Mouse (Mus musculus): Measurements from ENCODE around the gene Kcnip4.

Gene Kcnip4

DNA sequence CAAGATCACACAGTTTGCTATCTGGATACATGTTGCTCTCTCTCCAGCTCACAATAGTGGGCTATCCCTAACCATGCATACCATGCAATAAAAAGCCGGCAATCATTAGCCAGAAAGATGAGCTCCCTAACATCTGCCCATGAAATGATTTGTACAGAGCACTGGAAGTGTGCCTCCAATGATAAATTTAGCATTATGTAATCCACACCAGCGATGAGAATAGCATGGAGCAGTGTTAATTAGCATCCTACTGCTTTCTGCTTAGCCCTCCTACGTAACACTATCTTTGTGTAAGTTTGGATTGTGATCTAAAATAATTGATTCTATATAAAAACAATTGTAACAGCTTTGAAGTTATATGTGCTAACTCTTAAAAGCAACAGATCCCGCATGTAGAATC lies 268.7 kb downstream of the Kcnip4 start:
- DNase-seq (ENCODE audit: low spot score in 2 of 2), result no peak

GRCm38 (mm10) chr5:49247081-49247480 lies 277.6 kb downstream of the Kcnip4 start:
- no peak for DNase-seq (ENCODE audit: low spot score in 2 of 2)

GRCm38 (mm10) chr5:49244414-49244813 lies 280.3 kb downstream of the Kcnip4 start:
- no peak for DNase-seq (ENCODE audit: low spot score in 2 of 2)

- DNase-seq (ENCODE audit: low spot score in 2 of 2), result no peak
Measured at GRCm38 (mm10) chr5:49241708-49242107, 283.0 kb downstream of the Kcnip4 start.

DNA sequence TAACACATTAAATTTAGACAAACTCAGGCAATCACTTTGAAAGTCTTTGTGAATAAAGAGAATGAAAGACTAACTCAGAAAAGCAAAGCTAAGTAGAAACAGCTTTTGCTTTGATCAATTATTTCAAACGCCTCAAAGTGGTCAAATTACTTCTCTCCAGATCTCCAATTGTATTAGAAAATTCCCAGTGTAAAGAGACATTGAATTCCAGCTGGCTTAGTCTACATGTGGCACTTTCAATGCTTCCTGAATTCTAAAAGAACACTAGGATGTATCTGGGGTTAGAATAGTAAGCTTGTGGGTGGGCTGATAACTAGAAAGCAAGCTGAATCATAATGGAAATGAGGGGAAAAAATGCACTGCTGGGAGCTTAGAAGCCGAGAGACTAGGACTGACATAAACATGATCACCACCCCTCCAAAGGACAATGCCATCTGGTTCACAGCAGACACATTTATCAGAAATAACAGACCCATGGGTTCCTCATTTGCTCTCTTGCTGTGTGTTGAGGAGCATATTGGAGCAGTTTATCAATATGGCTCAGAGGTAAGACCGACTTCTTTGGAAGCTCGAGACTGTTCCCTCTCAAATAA lies 323.4 kb downstream of the Kcnip4 start:
- no peak for DNase-seq (ENCODE audit: low spot score in 2 of 2)

GRCm38 (mm10) chr5:49188236-49188635 lies 336.5 kb downstream of the Kcnip4 start:
- DNase-seq (ENCODE audit: low spot score in 2 of 2), result peak in 1 of 2 experiments; percentile 11

- no peak for DNase-seq (ENCODE audit: low spot score in 2 of 2)
Measured at GRCm38 (mm10) chr5:49150116-49150811, 374.4 kb downstream of the Kcnip4 start.

- DNase-seq (ENCODE audit: low spot score in 2 of 2), result no peak
Measured at GRCm38 (mm10) chr5:49149684-49150083, 375.0 kb downstream of the Kcnip4 start.

- no peak for DNase-seq (ENCODE audit: low spot score in 2 of 2)
Measured at GRCm38 (mm10) chr5:49095432-49095831, 429.3 kb downstream of the Kcnip4 start.

- peak in 1 of 2 experiments; percentile 5 for DNase-seq (ENCODE audit: low spot score in 2 of 2)
Measured at GRCm38 (mm10) chr5:49094945-49095344, 429.8 kb downstream of the Kcnip4 start.

DNA sequence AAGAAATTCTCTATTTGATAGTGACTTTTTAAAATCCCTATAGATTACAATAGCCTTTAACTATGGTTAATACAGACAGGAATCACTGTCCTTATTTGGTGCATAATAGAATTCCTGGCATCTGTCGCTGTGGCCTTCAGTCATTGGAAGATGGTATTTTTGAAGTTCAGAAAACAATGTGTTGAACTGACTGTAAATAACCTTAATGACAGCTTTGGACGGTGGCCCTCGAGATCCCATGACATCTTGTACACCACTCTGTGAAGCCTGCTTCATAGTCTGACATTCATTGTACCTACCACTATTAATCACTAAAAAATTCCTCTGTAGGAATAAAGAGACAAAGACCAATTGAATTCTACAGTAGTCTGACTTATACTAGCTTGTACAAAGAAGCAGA lies 430.4 kb downstream of the Kcnip4 start:
- DNase-seq (ENCODE audit: low spot score in 2 of 2), result no peak

DNA sequence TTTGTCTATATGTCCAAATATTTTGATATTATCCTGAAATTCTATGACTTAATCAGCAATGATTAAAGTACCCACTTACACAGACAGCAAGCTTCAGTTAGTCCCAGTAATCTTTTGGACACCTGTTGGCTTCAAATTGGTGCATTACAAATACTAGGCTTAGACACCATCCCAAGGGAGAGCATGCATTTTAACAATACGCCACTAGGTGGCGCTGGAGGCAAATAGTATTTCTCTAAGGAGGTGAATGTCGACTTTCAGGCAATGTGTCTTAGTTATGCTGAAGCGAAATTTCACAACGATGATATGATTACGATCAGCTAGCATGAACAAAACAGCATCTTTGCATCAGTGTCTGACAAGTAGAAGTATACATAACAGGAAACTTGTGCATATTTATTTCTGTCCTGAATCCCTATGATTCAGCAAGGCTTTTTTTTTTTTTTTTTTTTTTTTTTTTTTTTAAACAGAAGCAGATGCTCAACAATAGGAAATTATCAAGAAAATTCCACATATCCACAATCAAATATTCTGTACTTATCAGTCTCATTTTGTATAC lies 434.5 kb downstream of the Kcnip4 start:
- DNase-seq (ENCODE audit: low spot score in 2 of 2), result peak; percentile 78 to 89

GRCm38 (mm10) chr5:49065646-49066045 lies 459.1 kb downstream of the Kcnip4 start:
- no peak for DNase-seq (ENCODE audit: low spot score in 2 of 2)

DNA sequence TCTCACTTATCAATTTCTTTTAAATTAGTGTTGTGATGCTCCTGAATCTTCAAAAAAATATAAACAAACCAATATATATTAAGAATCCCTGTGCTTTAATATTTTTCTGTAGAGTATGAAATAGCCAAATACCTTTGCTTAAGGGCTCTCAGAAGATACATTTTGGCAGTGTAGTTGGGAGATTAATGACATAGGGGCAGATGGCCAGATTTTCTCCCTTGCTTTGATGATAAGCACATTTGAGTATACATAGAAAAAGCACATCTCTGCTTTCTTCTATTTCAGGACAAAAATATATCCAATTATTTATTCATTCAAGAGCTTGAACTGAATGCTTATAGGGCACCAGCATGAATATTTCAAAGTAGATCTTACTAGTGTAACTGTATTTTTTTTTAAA lies 465.8 kb downstream of the Kcnip4 start:
- no peak for DNase-seq (ENCODE audit: low spot score in 2 of 2)

DNA sequence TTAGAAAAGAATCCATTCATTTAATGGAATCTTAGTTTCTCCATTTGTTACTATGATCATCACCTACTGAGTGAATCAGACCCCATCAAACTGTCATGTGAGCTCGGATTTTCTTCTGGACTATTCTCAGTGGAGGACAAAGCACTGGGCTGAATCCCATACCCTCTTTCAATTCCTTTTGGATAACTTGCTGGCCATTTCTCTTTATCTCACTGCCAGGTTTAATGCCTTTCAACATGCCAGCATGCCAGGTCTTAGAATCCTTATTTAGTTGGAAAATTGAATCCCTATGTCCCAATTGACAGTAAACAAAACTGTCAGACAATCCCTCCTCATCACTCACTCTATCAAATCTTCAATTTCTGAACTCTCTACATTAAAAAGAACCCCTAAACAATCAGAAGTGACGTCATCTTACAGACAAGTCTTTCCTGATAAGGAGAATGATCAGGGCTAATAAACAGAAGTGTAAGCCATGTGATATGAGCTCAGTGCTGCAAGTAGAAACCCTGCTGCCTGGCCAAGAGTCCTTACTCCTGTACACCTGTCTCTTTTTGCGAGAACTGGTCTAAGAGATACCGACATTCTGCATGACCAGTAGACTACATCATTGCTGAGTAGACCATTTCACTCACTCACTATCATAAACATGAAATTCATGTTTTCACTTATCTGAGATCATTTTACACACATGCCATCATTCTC lies 466.9 kb downstream of the Kcnip4 start:
- DNase-seq (ENCODE audit: low spot score in 2 of 2), result no peak

GRCm38 (mm10) chr5:49047960-49048359 lies 476.7 kb downstream of the Kcnip4 start:
- DNase-seq (ENCODE audit: low spot score in 2 of 2), result no peak

DNA sequence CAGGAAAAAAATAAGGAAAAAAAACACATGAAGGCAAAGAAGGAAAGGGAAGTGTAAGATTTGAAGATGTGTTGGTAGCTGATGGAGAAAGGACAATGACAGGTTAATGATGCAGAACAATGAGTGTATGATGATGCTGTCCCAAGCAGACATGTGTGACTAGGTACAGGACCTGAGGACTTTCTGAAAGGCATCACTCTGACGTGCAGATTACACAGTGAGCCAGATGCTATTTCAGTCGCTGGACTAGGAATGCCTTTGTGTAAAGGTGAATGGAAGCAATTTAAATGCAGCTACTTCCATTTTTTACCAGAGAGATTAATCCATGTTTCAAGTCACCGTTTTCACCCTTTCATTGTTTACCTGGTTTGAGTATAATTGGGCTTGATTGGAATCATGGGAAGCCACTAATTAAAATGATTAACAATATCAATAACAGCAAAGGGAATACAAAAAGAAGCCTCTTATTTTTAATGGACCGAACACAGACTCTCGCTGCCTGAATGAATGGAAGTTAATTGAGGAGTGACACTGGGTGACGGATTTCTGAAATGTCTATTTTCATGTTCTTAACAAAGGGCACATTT lies 483.4 kb downstream of the Kcnip4 start:
- DNase-seq (ENCODE audit: low spot score in 2 of 2), result no peak

DNA sequence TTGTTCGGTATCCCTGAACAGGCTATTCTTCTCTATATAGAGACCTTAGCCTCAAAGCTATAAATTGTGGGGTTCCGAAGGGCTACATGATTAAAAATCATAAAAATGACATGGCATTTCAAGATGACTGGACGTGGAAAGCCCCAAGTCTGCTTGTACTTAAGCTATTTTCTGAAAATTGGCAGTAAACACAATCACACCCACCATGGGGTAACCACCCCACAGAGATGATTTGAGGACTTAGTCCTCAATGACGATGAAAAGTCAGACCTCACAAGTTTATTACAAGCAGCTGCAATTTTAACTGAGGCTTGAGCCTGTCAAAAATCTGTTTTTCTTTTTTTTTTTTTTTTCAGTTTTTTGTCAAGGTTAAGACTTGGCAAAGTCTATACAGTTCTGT lies 527.3 kb downstream of the Kcnip4 start:
- no peak for DNase-seq (ENCODE audit: low spot score in 2 of 2)

- no peak for DNase-seq (ENCODE audit: low spot score in 2 of 2)
Measured at GRCm38 (mm10) chr5:48989145-48989659, 535.5 kb downstream of the Kcnip4 start.

DNA sequence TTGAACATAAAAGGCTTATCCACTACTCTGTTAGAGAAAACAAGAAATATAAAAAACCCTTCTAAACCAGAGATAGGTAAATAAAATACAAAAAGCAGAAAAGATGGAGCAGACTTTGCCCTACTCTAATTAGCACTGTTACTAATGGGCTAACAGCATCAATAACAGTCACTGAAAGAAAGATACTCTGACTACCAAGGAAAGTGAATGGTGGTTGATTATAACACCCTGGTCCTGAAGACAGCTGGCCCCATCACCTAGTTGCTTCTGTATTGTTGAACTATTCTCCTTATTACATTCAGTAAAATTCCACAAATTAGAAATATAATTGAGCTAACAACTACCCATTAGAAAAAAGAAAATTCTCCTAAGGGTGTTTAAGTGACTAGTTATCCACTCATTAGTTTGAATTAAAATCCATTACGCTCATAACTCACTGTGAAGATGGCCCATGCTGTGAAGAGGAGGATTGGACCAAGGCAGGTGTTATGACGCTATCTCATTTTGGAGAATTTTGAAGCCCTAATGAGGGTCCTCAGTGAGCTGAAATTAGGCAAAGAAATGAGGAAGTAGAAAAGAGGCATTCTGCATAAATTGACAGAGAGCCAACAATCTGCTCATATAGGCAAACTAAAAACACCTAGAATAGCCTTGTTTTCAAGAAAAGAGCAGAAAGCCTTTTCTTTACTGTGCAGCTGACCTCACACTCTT lies 582.2 kb downstream of the Kcnip4 start:
- no peak for DNase-seq (ENCODE audit: low spot score in 2 of 2)

GRCm38 (mm10) chr5:48931881-48932280 lies 592.8 kb downstream of the Kcnip4 start:
- DNase-seq (ENCODE audit: low spot score in 2 of 2), result no peak

Measured in cerebellum, postnatal 4 days (tissue).